Mouse (Mus musculus): Measurements from ENCODE around the gene C6.

C6 gene

DNA sequence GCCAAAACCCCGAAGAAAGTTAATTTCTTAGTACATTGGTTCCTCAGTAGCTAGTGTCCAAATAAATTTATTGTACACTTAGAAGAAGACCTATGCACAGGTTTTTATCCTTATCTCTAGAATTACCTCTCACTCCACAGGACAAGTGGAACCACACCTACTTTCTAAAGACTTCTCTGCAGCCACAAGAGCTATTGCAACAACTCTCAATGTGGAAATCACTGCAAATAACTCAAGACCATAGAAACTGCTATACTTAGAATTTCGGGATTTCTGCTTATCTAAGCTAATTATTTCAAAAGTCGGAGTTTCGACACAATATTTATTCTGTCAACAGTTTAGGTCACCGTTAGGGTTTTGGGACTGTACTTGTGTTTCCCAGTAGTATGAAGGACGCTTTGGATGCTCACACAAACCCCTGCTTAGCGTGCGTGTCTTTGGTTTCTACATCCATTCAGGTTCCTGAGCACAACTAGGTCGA is at the start of gene C6:
C6 (plus strand) TSS at position 346 of the 481 bp plus-strand sequence.
- DNase-seq (ENCODE audit: low spot score), result no peak

DNA sequence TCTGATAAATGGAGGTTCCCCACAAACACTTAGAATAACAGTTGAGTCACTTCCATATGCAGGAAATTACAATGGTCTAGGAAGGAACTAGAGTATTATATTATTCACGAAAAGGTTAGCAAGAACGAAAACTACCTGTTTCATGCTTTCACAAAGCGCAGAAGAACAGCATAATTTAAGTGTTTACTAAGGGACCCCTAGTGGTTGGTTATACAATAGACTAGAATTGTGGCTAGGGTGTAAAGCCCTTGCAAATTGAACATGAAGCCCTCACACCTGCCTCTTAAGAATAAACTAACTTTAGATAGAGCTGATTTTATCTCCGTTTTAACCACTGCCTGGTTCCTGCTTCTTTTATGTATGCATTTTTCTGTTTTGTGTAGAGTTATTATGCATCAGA is 29.4 kb upstream of the C6 start:
- DNase-seq (ENCODE audit: low spot score), result no peak

DNA sequence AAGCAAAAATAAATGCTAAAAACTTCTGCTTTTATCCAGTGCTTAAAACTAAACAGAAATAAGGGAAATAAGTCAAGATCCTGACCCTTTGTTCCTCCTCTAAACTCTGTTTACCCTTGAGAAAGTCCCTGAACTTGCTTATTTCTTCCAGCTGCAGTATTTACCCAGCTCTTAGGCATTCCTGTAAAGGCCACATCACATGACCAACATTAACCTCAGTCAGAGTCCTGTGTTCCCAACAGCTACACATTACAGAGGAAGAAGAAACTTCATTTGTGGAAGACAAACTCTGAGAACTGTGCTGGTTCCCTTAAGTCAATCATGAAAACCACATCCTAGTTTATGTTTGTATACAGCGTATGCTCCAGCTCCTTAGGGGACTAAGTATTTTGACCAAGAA is 7.2 kb downstream of the C6 start:
- DNase-seq (ENCODE audit: low spot score), result no peak

DNA sequence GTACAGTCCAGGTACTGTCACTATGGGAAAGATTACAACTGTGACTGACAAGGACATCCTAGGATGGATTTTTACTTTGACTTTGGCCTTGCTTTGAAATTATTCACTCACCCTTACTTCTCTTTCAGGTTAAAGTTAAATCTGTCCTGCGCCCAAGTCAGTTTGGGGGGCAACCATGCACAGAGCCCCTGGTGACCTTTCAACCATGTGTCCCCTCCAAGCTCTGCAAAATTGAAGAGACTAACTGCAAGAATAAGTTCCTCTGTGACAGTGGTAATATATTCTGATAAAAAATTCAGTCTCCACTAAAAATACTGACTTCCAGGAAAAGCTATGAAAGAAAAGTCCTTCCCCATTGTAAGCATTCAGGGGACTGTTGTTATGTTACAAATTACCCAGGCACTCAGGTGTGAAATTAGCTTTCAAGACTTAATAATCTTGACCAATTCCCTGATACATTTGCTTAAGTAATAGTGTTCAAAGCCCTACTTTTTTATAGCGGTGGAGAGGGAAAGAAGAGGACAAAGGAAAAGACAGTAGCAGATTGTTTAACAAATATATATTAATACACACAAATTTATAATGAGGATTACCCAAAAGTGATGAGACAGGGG is 8.1 kb downstream of the C6 start:
- DNase-seq (ENCODE audit: low spot score), result no peak

DNA sequence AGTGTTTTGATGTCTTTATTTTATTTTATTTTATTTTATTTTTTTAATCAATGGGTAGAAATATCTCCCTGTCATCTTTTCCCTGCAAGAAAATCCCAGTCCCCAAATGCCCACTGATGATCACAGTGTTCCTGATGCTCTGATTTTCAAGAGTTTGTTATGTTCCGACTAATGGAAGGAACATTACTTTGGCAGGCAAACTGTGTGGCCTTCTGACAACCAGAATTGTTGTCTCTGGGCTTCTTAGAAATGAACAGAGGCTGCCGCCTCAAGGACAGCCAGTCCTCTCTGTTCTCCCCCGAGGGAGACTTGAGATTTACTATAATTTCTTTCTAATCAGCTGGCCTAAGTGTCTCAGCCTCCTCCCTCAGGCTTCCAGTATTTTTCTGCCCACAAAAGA is 20.7 kb downstream of the C6 start:
- no peak for DNase-seq (ENCODE audit: low spot score)

DNA sequence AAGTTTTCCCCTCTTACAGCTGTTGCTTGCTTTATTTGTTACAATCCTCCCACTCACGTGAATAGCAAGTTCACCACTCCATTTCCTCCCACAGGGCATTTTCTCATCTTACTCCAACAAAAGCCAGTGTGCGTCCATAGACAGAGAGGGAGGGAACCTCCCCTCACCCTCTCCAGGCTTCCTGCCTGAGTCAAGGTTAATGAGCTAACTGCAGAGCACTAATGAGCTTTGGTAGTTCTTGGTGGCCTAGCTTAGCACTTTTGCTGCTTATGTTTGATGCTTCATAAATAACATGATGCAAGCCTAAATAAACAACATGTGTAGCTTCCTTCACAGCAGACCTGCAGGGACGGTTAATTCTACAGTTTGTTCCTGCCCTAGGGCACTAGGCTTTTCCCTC is 63.4 kb downstream of the C6 start:
- no peak for DNase-seq (ENCODE audit: low spot score)

DNA sequence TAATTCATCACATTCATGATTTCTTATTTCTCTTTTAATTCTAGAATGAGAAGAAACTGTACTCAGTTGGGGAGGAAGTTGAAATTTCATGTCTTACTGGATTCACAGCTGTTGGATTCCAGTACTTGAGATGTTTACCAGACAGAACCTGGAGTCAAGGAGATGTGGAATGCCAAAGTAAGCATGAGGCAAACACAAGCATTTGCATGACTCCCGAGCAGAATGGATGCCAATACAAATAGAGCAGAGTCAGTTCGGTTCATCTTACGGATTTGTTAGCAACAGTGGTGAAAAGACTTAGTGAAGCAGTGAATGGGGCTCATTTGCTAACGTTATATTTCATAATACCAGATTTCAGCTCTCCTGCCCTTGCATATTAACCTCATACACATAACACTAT is 69.9 kb downstream of the C6 start:
- DNase-seq (ENCODE audit: low spot score), result no peak

DNA sequence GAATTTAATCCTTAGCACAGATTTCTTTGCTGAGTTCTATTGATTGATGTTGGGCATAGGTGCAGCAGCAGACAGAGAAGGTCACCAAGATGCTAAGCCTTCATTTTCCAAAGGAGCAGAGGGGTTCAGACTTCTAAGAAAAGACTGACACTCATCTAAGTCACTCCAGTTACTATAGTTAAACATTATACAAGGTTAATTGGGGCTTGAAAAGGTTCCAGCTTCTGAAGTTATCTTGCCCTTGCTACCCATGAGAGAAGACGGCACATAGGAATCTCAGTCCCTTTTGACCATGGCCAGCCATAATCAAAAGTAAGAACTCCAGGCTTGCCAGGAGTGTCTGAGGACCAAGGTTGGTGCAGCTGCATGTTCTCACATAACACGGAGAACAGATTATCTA is 77.3 kb downstream of the C6 start:
- peak; percentile 5 for DNase-seq (ENCODE audit: low spot score)

DNA sequence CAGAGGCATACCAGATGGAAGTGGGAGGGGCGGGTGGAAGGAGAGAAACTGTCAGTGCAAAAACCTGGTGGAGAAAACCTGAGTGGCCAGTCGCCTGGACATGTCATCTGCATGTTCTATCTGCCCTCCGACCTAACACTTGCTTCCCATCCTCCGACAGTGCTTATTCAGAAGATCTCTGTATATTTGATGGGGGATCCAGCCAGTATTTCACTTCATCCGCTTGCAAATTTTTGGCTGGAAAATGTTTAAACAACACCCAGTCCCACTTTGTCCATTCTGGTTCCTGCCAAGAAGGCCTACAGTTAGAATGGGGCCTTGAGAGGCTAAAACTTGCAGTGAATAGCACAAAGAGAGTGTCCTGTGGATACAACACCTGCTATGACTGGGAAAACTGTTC is 81.2 kb downstream of the C6 start:
- no peak for DNase-seq (ENCODE audit: low spot score)

DNA sequence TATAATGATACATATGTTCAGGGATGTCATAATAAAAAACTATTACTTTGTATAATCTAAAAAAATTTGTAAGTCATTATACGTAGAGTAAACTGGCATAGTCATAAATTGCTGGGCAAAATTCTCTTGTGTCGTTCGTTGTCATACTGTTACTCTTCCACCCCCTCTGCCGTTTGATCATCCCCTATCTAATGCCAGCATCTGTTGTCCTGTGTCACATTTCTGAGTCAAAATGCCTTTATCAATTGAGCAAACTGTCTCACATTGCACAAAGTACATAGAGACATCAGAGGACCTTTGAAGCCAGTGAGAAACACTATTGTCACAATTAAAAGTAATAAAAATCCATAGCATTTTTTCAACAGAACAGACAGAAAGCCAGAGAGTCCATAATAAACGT is 88.0 kb downstream of the C6 start:
- DNase-seq (ENCODE audit: low spot score), result no peak

DNA sequence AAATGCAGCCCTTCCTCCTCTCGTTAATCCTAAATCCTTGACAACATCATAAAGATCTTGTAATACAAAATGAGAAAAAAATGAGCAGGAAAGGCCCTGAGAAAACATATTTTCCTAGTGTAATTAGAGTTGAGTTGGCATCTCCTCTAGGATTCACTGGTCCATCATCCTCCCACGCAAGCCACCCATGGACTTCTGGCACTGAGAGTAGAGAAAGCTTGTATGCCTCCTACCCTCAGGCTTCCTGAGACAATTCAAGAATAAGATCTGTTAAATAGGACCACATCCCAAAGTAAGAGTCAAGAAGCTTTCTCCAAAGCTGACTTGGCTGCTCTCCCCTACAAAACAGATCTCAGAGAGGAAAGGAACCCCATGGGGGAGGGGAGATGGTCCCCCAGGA is 88.7 kb downstream of the C6 start:
- DNase-seq (ENCODE audit: low spot score), result no peak

DNA sequence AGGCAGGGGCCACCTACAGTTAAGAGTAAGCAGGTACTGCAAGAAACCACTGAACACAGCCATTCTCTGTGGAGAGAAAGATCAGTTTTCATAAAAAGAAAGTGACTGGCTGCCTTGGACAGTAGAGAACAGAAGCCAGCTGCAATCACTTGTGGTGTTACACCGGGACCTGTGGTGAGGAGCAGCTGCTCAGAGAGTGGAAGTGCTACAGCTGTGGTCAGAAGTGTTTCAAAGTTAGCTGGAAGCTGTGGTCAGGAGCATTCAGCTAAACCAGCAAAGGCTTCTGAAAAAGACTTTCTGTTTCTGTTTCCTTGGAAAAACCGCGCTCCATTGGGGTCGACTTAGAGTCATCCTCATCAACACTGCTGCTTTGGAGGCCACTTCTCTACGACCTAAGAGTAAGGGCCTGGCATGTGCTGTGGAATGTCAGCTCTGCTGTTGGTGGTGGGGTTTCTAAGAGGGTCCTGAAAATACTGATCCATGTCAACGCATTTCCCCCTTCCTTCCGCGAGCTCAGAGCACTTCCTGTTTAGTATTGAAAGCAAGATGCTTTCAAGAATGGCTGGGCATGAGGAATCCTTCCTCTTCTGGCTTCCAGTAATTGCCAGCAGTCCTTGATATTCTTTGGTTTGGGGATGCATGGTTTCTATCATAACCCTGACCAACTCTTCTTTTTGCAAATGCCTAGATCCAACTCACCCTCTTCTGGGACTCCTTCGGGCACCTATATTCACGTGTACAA is 89.9 kb downstream of the C6 start:
- no peak for DNase-seq (ENCODE audit: low spot score)

DNA sequence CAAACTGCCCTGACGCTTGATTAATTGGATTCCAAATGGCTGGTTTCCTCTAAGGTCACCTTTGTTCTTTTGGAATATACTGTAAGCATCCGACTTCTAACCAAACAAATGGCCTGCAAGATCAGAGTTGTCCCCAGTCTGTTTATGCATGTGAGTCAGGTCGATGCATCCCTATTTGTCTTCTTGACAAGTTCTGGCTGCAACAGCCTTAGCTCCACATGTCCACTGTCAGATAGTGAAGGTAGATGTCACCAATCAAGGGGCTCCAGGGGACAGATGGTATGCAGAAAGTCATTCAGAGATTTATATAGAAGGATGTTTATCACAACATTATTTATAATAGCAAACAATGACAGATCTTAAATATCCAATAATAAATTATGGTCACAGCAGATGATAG is 91.5 kb downstream of the C6 start:
- no peak for DNase-seq (ENCODE audit: low spot score)

DNA sequence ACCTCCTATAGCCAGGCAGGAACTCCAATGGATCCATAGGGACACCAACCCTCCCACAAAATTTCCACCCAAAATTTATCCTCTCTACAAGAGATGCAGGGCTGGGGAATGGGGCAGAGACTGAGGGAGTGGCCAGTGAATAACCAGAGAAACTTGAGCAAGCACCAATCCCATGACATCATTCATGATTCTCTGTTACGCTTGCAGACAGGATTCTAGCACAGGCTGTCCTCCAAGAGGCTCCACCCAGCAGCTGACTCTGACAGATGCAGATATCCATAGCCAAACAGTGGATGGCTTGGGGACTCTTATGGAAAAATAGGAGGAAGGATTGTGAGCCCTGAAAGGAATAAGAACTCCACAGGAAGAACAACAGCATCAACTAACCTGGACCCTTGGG is 94.2 kb downstream of the C6 start:
- no peak for DNase-seq (ENCODE audit: low spot score)

DNA sequence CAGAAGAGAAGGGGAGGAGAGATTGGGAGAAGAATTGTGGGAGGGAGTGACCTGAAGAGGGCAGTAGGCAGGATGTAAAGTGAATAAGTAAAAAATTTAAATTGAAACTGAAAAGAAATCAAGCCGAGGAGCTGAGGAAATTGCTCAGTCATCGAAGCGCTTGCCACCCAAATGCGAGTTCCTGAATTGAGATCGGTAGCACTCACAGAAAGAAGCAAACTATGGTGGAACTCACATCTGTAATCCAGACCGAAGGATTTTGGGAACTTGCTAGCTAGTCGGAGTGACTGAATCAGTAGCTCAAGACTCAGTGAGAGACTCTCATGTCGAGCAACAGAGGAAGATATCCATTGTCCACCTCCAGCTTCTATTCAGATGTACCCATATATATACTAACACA is 94.8 kb downstream of the C6 start:
- no peak for DNase-seq (ENCODE audit: low spot score)

DNA sequence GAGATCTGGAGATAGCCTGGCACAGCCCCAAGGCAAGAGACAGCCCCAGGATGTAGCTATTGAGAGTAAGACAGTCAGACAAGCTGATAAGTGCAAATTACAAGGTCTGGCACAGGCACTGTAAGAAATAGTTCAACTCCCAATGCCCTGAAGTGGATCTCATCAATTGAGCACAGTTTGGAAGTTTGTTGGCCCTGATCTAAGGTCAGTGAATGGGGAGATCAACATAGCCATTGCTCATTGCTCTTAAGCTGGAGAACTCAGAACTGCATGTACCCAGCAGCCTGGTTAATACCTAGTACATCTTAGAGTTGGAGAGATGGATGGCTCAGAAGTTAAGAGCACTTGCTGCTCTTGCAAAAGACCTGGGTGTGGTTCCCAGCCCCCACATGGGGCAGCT is 100.8 kb downstream of the C6 start:
- peak; percentile 13 for DNase-seq (ENCODE audit: low spot score)

DNA sequence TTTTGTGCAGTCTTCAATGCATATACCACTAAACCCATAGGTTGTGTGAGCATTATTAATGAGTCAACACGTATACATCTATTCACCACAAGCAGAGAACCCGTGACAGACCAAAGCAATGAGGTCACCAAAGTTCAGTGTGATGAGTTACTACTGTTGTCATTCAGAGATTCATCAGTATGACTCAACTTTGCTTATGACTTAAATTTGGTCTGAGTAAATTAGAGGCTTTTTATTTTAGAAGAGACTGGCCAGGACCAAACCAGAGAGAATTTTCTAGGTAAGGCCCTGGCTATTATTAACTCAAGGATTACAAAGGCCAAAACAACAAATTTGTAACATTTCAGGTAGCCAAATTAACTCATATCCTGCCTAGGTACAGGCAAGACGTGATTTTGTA is 109.4 kb downstream of the C6 start:
- no peak for DNase-seq (ENCODE audit: low spot score)

DNA sequence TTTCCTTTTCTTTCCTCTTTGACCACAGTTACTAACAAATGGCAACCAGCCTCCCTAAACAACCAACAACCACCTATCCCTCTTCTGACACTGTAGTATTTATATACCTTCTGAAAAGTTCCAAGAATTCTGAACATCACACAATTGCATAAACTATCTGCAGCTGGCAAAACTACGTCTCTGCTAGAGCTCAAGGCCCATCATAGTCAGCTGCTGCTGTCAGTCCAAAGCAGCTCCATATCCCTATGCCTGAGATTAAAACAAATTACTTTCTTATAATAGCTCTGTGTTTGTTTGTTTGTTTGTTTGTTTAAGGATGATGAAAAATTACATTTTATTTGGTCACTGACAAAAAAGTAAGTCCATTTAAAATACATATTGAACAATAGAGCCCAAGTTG is 123.0 kb downstream of the C6 start:
- DNase-seq (ENCODE audit: low spot score), result no peak
